Mouse (Mus musculus): ENCODE results near the gene Bcl2l1. TPM values are rescaled to one million over a fixed set of nuclear protein-coding genes. Genes with fewer than 3 reads are reported as not detected.

Gene Bcl2l1
- 148 and 164 TPM in 2 replicates for polyA plus RNA-seq (2015; fragmentation: Nextera tagmentation; extraction: Ambion mirVana)

- peak within 1 kb of the TSS; percentile 86 for H3K4me2 ChIP-seq
- H3K27me3 ChIP-seq, result no peaks in the 10 kb centered on the region
- H3K4me1 ChIP-seq (replicated peaks), result peaks cover 54% of the 10 kb centered on the region
- WGBS (ENCODE audit: insufficient replicate concordance), result under 1% methylated on average over 74 of the region's 74 CpGs
- H3K4me3 ChIP-seq (replicated peaks), result peak within 1 kb of the TSS; percentile 88
- peak; percentile 96 for DNase-seq
- H3K9ac ChIP-seq, result peak within 1 kb of the TSS; percentile 96
- H3K9me3 ChIP-seq (replicated peaks), result no peaks in the 10 kb centered on the region
- H3K27ac ChIP-seq, result peak within 1 kb of the TSS; percentile 98
- peaks cover 25% of the 10 kb centered on the region for H3K36me3 ChIP-seq
- ATAC-seq (ENCODE audit: low read depth), result peak; percentile 94
Observed at GRCm38 (mm10) chr2:152831019-152831878, at the start of gene Bcl2l1. Bcl2l1 (minus strand) TSS chr2:152831728.

- WGBS (ENCODE audit: insufficient replicate concordance), result 91% methylated on average over 13 of the region's 13 CpGs
- peaks cover 8% of the 10 kb centered on the region for H3K4me1 ChIP-seq (replicated peaks)
Observed at GRCm38 (mm10) chr2:152880898-152881297, 49.4 kb upstream of the Bcl2l1 start.

DNA sequence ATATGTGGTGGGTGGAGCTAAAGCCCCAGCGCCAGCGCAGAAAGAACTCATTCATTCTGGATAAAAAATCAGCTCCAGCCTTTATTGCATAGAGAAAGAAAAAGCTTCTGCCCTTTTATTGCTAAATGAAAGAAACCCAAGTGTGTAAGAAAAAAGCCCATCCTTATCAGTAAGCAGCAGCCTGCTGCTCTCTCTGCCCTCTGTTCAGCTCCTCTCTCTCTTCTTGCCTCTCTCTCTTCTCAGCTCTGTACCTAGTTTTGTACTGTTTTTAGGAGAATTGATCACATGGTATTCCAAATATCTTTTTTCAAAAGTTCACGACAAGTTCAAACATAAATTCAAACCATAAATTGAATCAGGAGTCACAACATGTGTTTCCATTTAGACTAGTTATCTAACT lies 46.7 kb upstream of the Bcl2l1 start:
- WGBS (ENCODE audit: insufficient replicate concordance), result 76% methylated on average over 3 of the region's 3 CpGs
- DNase-seq (no peak), ATAC-seq (ENCODE audit: low read depth) (0 out of 2 replicates have a peak, but pooled peaks have one; percentile 70)
- Histone ChIP-seq H3K4me2 (no peak overlapping the region), H3K9me3 (replicated peaks) (no peaks in the 10 kb centered on the region), H3K27me3 (no peaks in the 10 kb centered on the region), H3K9ac (no peak overlapping the region), H3K4me3 (replicated peaks) (no peak overlapping the region), H3K27ac (no peak overlapping the region), H3K4me1 (replicated peaks) (peaks cover 8% of the 10 kb centered on the region), H3K36me3 (peaks cover 94% of the 10 kb centered on the region)

More at GRCm38 (mm10) chr2:152880898-152881297, 49.4 kb upstream of the Bcl2l1 start:
- Histone ChIP-seq H3K27me3 (no peaks in the 10 kb centered on the region), H3K4me2 (no peak overlapping the region), H3K4me3 (replicated peaks) (no peak overlapping the region), H3K9me3 (replicated peaks) (no peaks in the 10 kb centered on the region), H3K27ac (no peak overlapping the region), H3K36me3 (peaks cover 95% of the 10 kb centered on the region), H3K9ac (no peak overlapping the region)
- DNase-seq, result no peak
- no peak for ATAC-seq (ENCODE audit: low read depth)

DNA sequence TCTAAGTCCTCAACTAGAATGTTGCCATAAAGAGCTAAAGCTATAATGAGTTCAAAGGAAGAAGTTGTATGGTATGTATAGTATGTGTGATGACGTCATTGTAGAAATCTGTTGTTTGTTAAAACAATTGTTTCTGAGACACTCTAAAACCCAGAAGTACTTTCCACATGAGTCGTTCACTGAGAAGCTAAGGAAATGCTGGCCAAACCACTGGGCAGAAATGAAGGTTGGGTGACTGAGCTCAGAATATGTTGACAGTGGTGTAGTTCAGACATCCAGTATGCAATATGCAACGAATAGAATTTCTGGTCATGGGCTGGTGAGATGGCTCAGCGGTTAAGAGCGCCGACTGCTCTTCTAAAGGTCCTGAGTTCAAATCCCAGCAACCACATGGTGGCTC lies 31.8 kb upstream of the Bcl2l1 start:
- no peaks in the 10 kb centered on the region for H3K9me3 ChIP-seq (replicated peaks)
- H3K4me2 ChIP-seq, result no peak overlapping the region
- no peak overlapping the region for H3K9ac ChIP-seq
- 95% methylated on average over 6 of the region's 6 CpGs for WGBS (ENCODE audit: insufficient replicate concordance)
- H3K27me3 ChIP-seq, result no peaks in the 10 kb centered on the region
- no peak for ATAC-seq (ENCODE audit: low read depth)
- no peak overlapping the region for H3K4me3 ChIP-seq (replicated peaks)
- no peak overlapping the region for H3K27ac ChIP-seq
- H3K4me1 ChIP-seq (replicated peaks), result peaks cover 16% of the 10 kb centered on the region
- DNase-seq, result no peak
- H3K36me3 ChIP-seq, result peaks cover 93% of the 10 kb centered on the region

- H3K36me3 ChIP-seq, result peaks cover 94% of the 10 kb centered on the region
- DNase-seq, result no peak
Observed at GRCm38 (mm10) chr2:152862638-152863037, 31.1 kb upstream of the Bcl2l1 start.

GRCm38 (mm10) chr2:152861891-152862290 lies 30.4 kb upstream of the Bcl2l1 start:
- Histone ChIP-seq H3K4me1 (replicated peaks) (peaks cover 16% of the 10 kb centered on the region), H3K27me3 (no peaks in the 10 kb centered on the region), H3K9me3 (replicated peaks) (no peaks in the 10 kb centered on the region), H3K4me3 (replicated peaks) (no peak overlapping the region), H3K27ac (no peak overlapping the region), H3K9ac (no peak overlapping the region), H3K4me2 (no peak overlapping the region), H3K36me3 (peaks cover 94% of the 10 kb centered on the region)
- ATAC-seq (ENCODE audit: low read depth) (no peak), DNase-seq (no peak)
- 82% methylated on average over 1 of the region's 1 CpGs for WGBS (ENCODE audit: insufficient replicate concordance)

More at GRCm38 (mm10) chr2:152862638-152863037, 31.1 kb upstream of the Bcl2l1 start:
- Histone ChIP-seq H3K27me3 (no peaks in the 10 kb centered on the region), H3K4me2 (no peak overlapping the region), H3K9ac (no peak overlapping the region), H3K4me3 (replicated peaks) (no peak overlapping the region), H3K9me3 (replicated peaks) (no peaks in the 10 kb centered on the region), H3K27ac (no peak overlapping the region), H3K4me1 (replicated peaks) (peaks cover 16% of the 10 kb centered on the region)
- 65% methylated on average over 3 of the region's 3 CpGs for WGBS (ENCODE audit: insufficient replicate concordance)
- no peak for ATAC-seq (ENCODE audit: low read depth)

DNA sequence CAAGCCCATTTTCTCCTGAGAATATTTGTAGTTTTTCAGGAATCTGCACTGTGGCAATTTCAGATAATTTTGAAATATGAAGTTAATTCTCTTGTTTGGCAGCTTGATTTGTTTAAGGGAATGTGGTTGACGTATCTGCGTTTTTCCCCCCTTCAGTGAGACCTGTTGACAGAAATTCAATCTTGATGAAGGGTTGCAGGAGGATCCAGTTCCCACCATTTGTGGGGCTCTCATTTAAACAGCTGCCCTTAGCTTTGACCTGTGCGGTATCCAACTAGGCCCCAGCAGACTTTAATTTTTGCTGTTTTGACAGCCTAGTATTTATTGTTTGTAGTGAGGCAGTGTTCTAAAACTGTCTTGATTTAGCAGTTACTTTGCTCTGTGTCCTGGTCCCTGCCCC lies 28.0 kb upstream of the Bcl2l1 start:
- H3K9me3 ChIP-seq (replicated peaks), result no peaks in the 10 kb centered on the region
- WGBS (ENCODE audit: insufficient replicate concordance), result 95% methylated on average over 3 of the region's 3 CpGs
- no peaks in the 10 kb centered on the region for H3K27me3 ChIP-seq
- no peak overlapping the region for H3K4me2 ChIP-seq
- H3K27ac ChIP-seq, result no peak overlapping the region
- no peak overlapping the region for H3K4me3 ChIP-seq (replicated peaks)
- no peak for ATAC-seq (ENCODE audit: low read depth)
- H3K9ac ChIP-seq, result no peak overlapping the region
- H3K36me3 ChIP-seq, result peaks cover 96% of the 10 kb centered on the region
- no peaks in the 10 kb centered on the region; the same call in 1 of the 2 replicates for H3K4me1 ChIP-seq (replicated peaks)
- DNase-seq, result no peak

- no peaks in the 10 kb centered on the region for H3K27me3 ChIP-seq
- 0% methylated on average over 2 of the region's 2 CpGs for WGBS (ENCODE audit: insufficient replicate concordance)
- peak overlapping the region; percentile 89 for H3K4me3 ChIP-seq (replicated peaks)
- H3K36me3 ChIP-seq, result peaks cover 43% of the 10 kb centered on the region
- H3K9ac ChIP-seq, result peak overlapping the region; percentile 91
- H3K4me2 ChIP-seq, result peak overlapping the region; percentile 78
- peak overlapping the region; percentile 95 for H3K27ac ChIP-seq
- H3K9me3 ChIP-seq (replicated peaks), result no peaks in the 10 kb centered on the region
- DNase-seq (no peak), ATAC-seq (ENCODE audit: low read depth) (peak; percentile 43)
- peaks cover 38% of the 10 kb centered on the region for H3K4me1 ChIP-seq (replicated peaks)
Observed at GRCm38 (mm10) chr2:152848466-152848865, 16.9 kb upstream of the Bcl2l1 start.

DNA sequence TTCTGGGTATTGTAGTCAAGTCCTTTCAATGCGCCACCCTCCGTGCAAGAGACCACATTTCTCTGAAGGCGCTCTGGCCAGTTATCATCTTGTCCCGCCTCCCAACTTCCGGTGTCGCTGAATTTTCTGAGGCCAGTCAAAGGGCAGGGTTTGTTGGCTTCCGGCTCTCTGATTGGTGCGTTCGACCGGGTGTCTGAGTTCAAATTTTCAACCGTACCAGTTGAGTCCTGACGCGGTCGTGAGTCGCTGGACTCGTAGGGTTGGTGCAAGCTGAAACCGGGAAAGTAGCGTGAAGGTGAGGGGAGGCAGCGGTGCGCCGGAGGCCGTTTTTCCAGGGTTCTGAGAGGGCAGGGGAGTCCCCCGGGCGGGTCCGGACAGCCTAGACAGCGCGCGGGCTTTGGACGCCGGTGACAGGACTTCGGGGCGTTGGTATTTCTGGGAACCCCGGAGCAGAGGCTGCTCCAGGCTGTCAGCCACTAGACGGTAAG lies 16.3 kb upstream of the Bcl2l1 start, which contains the start of gene Tpx2:
Tpx2 (plus strand) TSS at position 150 of the 488 bp plus-strand sequence.
- DNase-seq, result peak; percentile 97
- H3K4me2 ChIP-seq, result peak within 1 kb of the TSS; percentile 78
- WGBS (ENCODE audit: insufficient replicate concordance), result under 1% methylated on average over 34 of the region's 34 CpGs

DNA sequence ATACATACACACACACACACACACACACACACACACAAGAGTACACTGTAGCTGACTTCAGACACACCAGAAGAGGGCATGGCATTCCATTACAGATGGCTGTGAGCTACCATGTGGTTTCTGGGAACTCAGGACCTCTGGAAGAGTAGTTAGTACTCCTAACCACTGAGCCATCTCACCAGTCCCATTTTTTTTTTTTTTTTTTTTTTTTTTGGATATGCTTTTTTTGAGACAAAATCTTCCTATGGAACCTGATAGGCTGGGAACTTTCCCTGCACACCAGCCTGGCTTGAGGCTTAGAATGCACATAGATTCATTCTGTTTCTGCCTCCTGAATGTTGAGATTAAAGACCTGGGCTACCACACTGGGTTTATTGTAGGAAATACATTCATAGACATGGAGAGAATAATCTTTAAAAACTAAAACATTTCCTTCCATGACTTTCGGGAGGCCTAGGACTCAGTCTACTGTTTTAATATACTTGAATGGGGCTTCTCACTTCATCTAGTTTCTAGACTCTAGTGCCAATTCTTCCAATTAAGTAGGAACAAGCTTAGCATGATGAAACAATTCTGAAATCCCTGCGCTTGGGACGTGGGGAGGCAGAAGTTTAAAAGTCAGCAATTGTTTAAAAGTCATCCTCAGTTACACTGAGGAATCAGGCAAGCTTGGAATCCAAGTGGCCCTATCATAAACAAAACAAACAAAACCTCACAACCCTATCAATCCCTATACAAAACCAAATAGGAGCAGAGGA lies 15.7 kb upstream of the Bcl2l1 start:
- H3K4me2 ChIP-seq, result peak overlapping the region; percentile 50
- 6% methylated on average over 3 of the region's 3 CpGs for WGBS (ENCODE audit: insufficient replicate concordance)
- no peak overlapping the region; the same call in 1 of the 2 replicates for H3K27ac ChIP-seq
- peak overlapping the region; percentile 19; the same call in 1 of the 2 replicates for H3K4me3 ChIP-seq (replicated peaks)
- DNase-seq (no peak), ATAC-seq (ENCODE audit: low read depth) (no peak)
- peaks cover 31% of the 10 kb centered on the region for H3K36me3 ChIP-seq
- H3K27me3 ChIP-seq, result no peaks in the 10 kb centered on the region
- peaks cover 29% of the 10 kb centered on the region for H3K4me1 ChIP-seq (replicated peaks)
- H3K9me3 ChIP-seq (replicated peaks), result no peaks in the 10 kb centered on the region
- no peak overlapping the region for H3K9ac ChIP-seq

More for the DNA sequence above, 16.3 kb upstream of the Bcl2l1 start, which contains the start of gene Tpx2:
- Histone ChIP-seq H3K9ac (peak within 1 kb of the TSS; percentile 91), H3K4me3 (replicated peaks) (peak within 1 kb of the TSS; percentile 89), H3K36me3 (peaks cover 37% of the 10 kb centered on the region), H3K27ac (peak within 1 kb of the TSS; percentile 95), H3K9me3 (replicated peaks) (no peaks in the 10 kb centered on the region), H3K4me1 (replicated peaks) (peaks cover 35% of the 10 kb centered on the region), H3K27me3 (no peaks in the 10 kb centered on the region)
- ATAC-seq (ENCODE audit: low read depth), result peak; percentile 97

- ATAC-seq (ENCODE audit: low read depth) (no peak), DNase-seq (no peak)
- Histone ChIP-seq H3K9me3 (replicated peaks) (no peaks in the 10 kb centered on the region), H3K27ac (no peak overlapping the region), H3K9ac (no peak overlapping the region), H3K4me2 (no peak overlapping the region), H3K36me3 (no peaks in the 10 kb centered on the region), H3K27me3 (no peaks in the 10 kb centered on the region), H3K4me1 (replicated peaks) (0 out of 2 replicates have a peak, but pooled peaks cover 5% of the 10 kb centered on the region), H3K4me3 (replicated peaks) (no peak overlapping the region)
- 49% methylated on average over 3 of the region's 3 CpGs for WGBS (ENCODE audit: insufficient replicate concordance)
Observed at GRCm38 (mm10) chr2:152842741-152843140, 11.2 kb upstream of the Bcl2l1 start.
